Mouse (Mus musculus) neural tube, embryonic 14.5 days (tissue): ENCODE data around the gene Psmd11. TPM values are rescaled to one million over a fixed set of nuclear protein-coding genes. Genes with fewer than 3 reads are reported as not detected.

ENCODE experiments used
- ATAC-seq: fragments of 200-750 bp; cut with Nextera tagmentation; 2 replicates; pipeline ENCODE4 v1.8.0; 2017; ENCODE audit warnings: low read depth, mild to moderate bottlenecking, moderate TSS enrichment, moderate library complexity
- H3K27ac ChIP-seq: fragments of 300-500 bp; sonication (generic); 2 replicates; pipeline ENCODE4 v1.5.1; 2014; ENCODE audit warnings: low read depth, mild to moderate bottlenecking, control low read depth, low read length, moderate library complexity, mixed read lengths
- H3K27me3 ChIP-seq: fragments of 300-500 bp; sonication (generic); 2 replicates; pipeline ENCODE4 v1.6.1; 2014; ENCODE audit warnings: low read length; ENCODE audit not compliant: control insufficient read depth, insufficient read depth
- H3K36me3 ChIP-seq: fragments of 300-500 bp; sonication (generic); 2 replicates; pipeline ENCODE4 v1.6.1; 2014; ENCODE audit warnings: low read length, mixed read lengths; ENCODE audit not compliant: control insufficient read depth, insufficient read depth
- H3K4me1 ChIP-seq: fragments of 300-500 bp; sonication (generic); 2 replicates; pipeline ENCODE4 v1.6.1; 2014; ENCODE audit warnings: low read length; ENCODE audit not compliant: control insufficient read depth, insufficient read depth
- H3K4me2 ChIP-seq: fragments of 300-500 bp; sonication (generic); 2 replicates; pipeline ENCODE4 v1.6.1; 2014; ENCODE audit warnings: mild to moderate bottlenecking, low read depth, low read length, control low read depth
- H3K4me3 ChIP-seq: fragments of 300-500 bp; sonication (generic); 2 replicates; pipeline ENCODE4 v1.5.1; 2014; ENCODE audit warnings: low read depth, low read length, control low read depth, mixed read lengths
- H3K9ac ChIP-seq: fragments of 300-500 bp; sonication (generic); replicated peaks from 2 replicates; pipeline ENCODE4 v1.6.1; 2014; ENCODE audit warnings: low read depth, mild to moderate bottlenecking, control low read depth, low read length, mixed read lengths
- H3K9me3 ChIP-seq: fragments of 300-500 bp; sonication (generic); 2 replicates; pipeline ENCODE4 v1.6.1; 2016; ENCODE audit warnings: low read length; ENCODE audit not compliant: control insufficient read depth
- WGBS: fragments of 180-500 bp; shearing (Covaris S2); extraction: QIAGEN DNeasy Blood & Tissue Kit; methylation state at CpG from one replicate; pipeline ENCODE4 v1.1.7; 2014; 5-methylcytosine and 5-hydroxymethylcytosine counted together
- polyA plus RNA-seq: library from polyadenylated mRNA; unstranded; fragments of >200 nt; fragmentation: Nextera tagmentation; extraction: Ambion mirVana; gene quantifications from 2 replicates; pipeline ENCODE4 v1.2.1, GENCODE M21; 2014

Psmd11 gene
- polyA plus RNA-seq, 1 experiment from 2014 or later: 255 TPM

DNA sequence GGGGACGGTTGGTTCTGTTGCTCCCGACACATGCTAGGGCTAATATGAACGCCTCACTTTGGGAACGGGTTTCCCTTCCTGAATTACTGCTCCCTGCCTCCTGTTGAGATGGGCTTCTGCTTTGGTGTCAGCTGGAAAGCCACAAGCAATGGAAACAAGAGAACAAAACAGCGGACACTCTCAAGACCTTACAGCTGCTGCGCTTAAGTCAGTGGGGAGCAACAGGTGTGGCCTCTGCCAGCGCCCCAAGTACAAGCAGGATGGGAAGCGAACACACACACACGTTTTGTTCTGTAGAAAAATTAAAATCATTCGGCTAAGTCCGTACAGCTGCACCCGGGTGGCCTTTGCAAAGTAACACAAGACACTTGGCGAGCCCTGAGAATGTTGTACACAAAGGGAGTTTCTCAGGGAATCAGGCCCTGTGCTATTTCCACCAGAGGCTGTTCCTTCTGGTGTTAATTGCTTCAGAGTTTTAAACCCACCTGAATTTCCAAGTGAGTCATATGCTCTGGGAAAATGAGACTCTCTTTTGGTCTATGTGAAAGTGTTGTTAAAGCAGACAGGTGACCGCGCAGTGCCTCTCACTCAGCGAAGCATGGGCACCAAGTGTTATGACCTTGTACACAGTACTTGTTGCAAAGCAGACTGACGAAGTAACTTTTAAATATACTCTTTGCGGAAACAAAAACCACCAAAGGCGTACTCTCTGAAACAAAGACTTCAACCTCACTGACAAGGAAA is 84.1 kb downstream of the Psmd11 start:
- 76% methylated on average over 19 of the region's 19 CpGs for WGBS
- Histone ChIP-seq H3K4me3 (no peak overlapping the region), H3K9me3 (no peaks in the 10 kb centered on the region), H3K4me1 (0 out of 2 replicates have a peak, but pooled peaks cover 13% of the 10 kb centered on the region), H3K9ac (no peak overlapping the region), H3K4me2 (no peak overlapping the region), H3K27ac (no peak overlapping the region), H3K36me3 (no peaks in the 10 kb centered on the region), H3K27me3 (no peaks in the 10 kb centered on the region)
- no peak for ATAC-seq

DNA sequence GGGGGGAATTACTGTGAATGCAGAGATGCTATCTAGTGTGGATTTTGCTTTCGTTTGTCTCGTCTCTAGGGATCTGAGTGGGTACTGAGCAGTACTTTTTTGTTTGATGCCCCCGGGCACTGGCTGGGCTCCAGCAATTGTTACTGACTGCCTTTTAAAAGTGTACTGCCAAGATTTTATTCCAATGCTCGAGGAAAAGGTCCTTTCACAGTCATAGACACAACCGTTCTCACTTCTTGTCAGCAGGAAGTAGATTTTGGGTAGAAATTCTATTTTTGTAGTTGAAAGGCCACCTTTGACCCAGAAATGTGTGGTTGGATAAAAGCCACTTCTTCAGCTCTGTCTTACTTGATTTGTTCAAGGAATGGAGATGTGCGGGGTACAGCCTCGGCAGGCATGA is 85.4 kb downstream of the Psmd11 start:
- no peak overlapping the region for H3K4me2 ChIP-seq
- H3K9ac ChIP-seq: no peak overlapping the region
- H3K27me3 ChIP-seq: no peaks in the 10 kb centered on the region
- ATAC-seq: no peak
- WGBS: 51% methylated on average over 7 of the region's 7 CpGs
- H3K36me3 ChIP-seq: no peaks in the 10 kb centered on the region
- peaks cover 18% of the 10 kb centered on the region for H3K4me1 ChIP-seq
- H3K4me3 ChIP-seq: no peak overlapping the region
- no peaks in the 10 kb centered on the region for H3K9me3 ChIP-seq
- H3K27ac ChIP-seq: no peak overlapping the region

DNA sequence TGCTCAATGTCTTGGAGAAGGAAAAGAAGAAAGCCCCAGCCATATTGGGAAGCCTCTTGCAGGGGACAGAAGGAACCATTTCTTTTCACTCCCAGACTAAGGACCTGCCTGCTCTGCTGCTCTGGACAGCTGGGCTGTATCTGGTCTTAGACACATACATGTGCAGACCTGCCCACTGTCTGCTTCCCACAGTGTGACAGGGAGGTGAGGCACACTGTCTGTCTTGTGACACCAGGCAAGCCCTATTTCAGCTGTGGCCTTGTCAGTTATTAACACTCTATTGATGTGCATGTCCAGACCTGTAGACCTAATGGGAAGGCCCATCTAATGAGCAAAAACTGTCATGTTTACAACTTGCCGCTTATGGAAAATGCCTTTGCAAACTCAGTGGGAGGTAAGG is 86.9 kb downstream of the Psmd11 start:
- H3K36me3 ChIP-seq: no peaks in the 10 kb centered on the region
- H3K27me3 ChIP-seq: no peaks in the 10 kb centered on the region
- ATAC-seq: no peak
- H3K4me3 ChIP-seq: no peak overlapping the region
- no peak overlapping the region for H3K4me2 ChIP-seq
- WGBS: 46% methylated on average over 1 of the region's 1 CpGs
- H3K9ac ChIP-seq: no peak overlapping the region
- no peak overlapping the region for H3K27ac ChIP-seq
- no peaks in the 10 kb centered on the region for H3K9me3 ChIP-seq
- peaks cover 22% of the 10 kb centered on the region for H3K4me1 ChIP-seq

DNA sequence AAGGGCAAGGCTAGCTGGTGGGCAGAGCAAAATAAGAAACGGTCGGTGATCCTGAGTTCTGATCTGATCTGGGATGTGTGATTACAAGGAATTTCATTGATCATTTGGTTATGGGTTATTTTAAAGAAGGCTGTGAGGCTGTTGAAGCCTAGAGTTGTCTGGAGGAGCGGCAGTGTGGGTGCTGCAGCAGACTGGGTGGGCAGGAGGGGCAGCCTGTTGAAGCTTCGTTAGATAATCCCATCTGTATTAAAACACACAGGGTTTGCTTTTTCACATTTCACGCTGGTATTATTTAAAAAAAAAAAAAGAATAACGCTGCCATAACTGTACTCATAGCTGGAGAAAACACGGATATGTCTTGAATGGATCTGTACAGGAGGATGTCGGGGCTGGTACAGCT is 87.5 kb downstream of the Psmd11 start:
- ATAC-seq: no peak
- Histone ChIP-seq H3K4me1 (peaks cover 22% of the 10 kb centered on the region), H3K36me3 (no peaks in the 10 kb centered on the region), H3K27ac (no peak overlapping the region), H3K4me3 (no peak overlapping the region), H3K4me2 (no peak overlapping the region), H3K9ac (no peak overlapping the region), H3K27me3 (no peaks in the 10 kb centered on the region), H3K9me3 (no peaks in the 10 kb centered on the region)
- 86% methylated on average over 8 of the region's 8 CpGs for WGBS

DNA sequence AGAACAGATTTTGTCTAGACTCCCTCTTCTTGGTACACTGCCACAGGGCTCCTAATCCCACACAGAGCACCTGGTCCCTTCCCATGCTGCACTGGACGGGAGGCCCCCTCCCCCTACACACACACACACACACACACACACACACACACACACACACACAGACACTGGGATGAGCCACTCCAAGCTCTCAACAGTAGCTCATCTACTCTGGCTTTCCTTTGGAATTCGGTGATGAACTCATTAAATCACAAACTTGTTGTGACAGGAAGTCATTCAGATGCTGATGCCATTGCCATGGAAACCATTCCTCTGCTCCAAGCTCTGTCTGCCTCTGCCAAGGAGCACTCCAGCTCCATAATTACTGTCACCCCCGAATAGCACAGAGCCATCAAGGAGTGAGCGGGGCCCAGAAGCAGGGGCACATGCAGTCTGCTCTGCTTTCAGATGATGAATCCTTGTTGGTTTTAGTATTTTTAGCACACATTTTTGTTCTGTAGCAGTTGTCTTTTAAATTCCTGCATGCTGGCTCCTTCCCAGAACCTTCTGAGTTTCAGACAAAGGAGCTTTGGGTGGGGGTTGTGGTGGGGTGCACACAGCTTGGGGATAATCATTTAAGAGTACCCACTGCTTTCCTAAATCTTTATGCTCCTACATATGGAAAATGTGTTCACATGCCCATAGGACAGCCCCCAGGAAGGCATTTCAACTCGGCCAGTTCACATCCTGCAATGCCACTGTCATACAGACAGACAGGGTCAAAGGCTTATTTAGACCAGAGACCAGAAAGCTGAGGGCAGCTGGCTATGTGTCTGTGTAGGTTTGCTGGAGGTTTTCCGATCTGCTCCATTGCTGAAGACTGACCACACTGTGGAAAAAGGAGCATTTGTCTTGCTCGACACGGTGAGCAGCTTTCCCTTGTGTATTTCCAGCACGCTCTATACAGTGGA is 90.3 kb downstream of the Psmd11 start:
- Histone ChIP-seq H3K9me3 (no peaks in the 10 kb centered on the region), H3K4me3 (no peak overlapping the region), H3K36me3 (no peaks in the 10 kb centered on the region), H3K9ac (0 out of 2 replicates have a peak overlapping the region, but pooled peaks have one; percentile 13), H3K27ac (peak overlapping the region; percentile 83), H3K27me3 (no peaks in the 10 kb centered on the region), H3K4me2 (no peak overlapping the region), H3K4me1 (peaks cover 22% of the 10 kb centered on the region)
- 8% methylated on average over 9 of the region's 9 CpGs for WGBS
- ATAC-seq: peak; percentile 93

DNA sequence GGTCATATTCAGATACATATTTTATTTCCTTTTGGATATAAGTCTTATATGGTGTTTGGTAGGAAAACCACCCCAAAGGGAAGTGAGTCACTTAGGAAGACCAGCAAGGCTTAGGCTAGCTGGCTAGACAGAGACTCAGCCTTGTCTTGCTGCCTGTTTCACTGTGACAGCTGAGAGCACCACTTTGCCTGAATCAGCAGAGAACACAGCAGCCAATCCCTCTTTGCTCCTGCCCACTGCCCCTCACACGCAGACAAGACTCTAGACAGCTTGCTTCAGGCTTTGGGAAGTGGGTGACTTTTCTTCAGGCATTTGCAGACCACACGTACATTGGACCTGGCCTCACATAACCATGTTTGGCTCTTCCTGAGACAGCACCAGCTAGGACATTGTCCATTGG is 92.7 kb downstream of the Psmd11 start:
- H3K9me3 ChIP-seq: no peaks in the 10 kb centered on the region
- H3K4me3 ChIP-seq: no peak overlapping the region
- no peak overlapping the region for H3K9ac ChIP-seq
- no peaks in the 10 kb centered on the region for H3K27me3 ChIP-seq
- 78% methylated on average over 2 of the region's 2 CpGs for WGBS
- H3K27ac ChIP-seq: no peak overlapping the region
- no peak for ATAC-seq
- no peak overlapping the region for H3K4me2 ChIP-seq
- peaks cover 18% of the 10 kb centered on the region for H3K4me1 ChIP-seq
- no peaks in the 10 kb centered on the region for H3K36me3 ChIP-seq

Other genes starting within 250 kb of the Psmd11 start
- gene Rnf135, start 244.8 kb upstream of the Psmd11 start, polyA plus RNA-seq: 2.0 and 3.2 TPM in 2 replicates
- 87.7 and 92.2 TPM in 2 replicates for gene Rhot1, start 219.6 kb upstream of the Psmd11 start, polyA plus RNA-seq
- gene Rhbdl3, start 127.7 kb upstream of the Psmd11 start, polyA plus RNA-seq: 3.8 and 6.5 TPM in 2 replicates
- gene 5730455P16Rik, start 50.6 kb upstream of the Psmd11 start, polyA plus RNA-seq: 37.2 and 46.4 TPM in 2 replicates
- gene Zfp207, start 45.3 kb upstream of the Psmd11 start, polyA plus RNA-seq: 211 and 212 TPM in 2 replicates
- gene Cdk5r1, start 48.4 kb downstream of the Psmd11 start, polyA plus RNA-seq: 83.1 and 84.0 TPM in 2 replicates